Mouse (Mus musculus): Measurements from ENCODE around the gene Nwd1.
A peak's percentile ranks its signal among the peaks of the same experiment; 100 is the strongest.

Gene Nwd1

DNA sequence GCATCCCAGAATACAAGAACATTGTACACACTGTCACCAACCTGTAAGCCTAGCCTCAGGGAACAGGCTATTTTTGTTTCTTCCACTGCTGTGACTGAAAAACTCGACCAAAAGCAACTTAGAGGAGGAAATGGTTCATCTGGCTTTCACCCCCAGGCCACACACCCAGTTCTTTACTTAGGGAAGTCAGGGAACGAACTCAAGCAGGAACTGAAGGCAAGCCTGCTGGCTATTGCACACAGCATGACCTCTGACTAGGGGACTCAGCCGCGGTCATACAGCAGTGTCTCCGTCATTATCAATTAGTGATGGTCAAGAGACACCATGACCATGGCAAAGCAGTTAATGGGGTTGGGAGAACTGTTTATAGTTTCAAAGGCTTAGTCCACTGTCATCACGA is 66.1 kb downstream of the Nwd1 start:
- DNase-seq (ENCODE audit: low spot score), result no peak

DNA sequence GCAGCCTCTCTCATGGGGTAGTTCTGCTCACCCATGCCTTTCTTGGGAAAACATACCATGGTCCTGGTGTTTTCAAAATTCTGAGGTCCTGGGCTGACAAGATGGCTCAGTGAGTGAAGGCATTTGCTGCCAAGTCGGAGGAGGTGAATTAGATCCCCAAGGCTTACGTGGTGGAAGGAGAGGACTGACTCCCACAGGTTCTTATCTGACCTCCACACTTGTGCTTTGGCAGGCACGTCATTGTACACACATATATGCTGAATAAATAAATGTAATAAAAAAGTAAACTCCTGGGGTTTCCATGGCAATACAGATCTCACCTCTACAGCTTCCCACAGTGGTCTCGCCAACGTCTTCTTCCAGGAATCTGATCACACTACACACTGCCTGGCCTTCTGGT is 70.1 kb downstream of the Nwd1 start:
- no peak for DNase-seq (ENCODE audit: low spot score)

DNA sequence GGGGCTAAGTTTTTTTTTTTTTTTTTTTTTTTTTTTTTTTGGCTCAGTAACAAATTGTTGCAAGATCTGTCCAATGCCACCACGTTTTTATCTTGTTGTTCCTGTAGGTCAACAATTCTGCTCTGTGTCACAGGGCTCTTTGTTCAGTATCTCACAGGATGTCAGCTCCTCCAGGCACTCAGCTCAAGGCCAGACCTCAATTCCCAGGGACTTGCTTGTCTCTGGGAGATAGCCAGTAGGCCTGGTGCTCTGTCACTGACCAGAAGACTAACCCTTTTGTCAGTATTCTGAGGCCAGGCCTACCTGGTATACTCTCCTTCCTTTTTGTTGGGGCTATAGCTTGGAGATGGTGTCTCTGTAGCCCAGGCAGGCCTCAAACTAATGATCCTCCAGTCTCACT is 74.0 kb downstream of the Nwd1 start:
- DNase-seq (ENCODE audit: low spot score), result no peak

DNA sequence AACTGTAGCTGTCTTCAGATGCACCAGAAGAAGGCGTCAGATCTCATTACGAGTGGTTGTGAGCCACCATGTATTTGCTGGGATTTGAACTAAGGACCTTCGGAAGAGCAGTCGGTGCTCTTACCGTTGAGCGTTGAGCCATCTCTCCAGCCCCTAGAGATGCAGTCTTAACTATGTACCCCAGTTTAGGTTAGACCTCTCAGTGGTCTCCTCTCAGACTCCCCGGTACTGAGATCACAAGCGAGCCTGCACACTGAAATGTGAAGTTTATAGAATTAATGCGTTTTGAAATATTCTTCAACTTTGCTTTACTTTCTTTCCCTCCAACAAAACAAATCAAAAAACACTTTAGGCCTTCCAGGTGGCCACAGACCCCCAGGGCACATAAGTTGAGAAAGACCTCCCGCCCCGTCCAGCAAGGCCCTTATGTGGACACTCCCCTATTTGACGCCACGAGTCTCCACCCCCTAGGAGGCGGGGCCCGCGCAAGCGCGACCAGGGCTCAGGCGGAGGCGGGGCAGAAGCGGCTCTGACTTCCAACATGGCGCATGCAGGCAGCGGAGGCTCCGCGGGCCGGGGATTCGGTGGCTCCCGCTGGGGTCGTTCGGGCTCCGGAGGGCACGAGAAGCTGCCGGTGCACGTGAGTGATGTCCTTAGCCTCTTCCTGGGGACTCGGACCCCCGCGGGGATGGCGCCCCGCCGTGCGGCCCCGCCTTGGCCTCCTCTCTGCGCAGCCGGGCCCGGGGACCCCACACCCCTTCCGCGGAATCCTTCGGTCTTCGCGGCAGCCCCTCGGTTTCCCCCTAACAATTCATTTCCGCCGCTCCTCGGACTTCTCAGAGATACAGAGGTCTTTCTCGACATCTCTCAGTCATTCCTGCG is 76.5 kb downstream of the Nwd1 start, which contains the start of gene Sin3b:
Sin3b (plus strand) TSS at position 517 of the 882 bp plus-strand sequence.
- peak; percentile 92 for DNase-seq (ENCODE audit: low spot score)

DNA sequence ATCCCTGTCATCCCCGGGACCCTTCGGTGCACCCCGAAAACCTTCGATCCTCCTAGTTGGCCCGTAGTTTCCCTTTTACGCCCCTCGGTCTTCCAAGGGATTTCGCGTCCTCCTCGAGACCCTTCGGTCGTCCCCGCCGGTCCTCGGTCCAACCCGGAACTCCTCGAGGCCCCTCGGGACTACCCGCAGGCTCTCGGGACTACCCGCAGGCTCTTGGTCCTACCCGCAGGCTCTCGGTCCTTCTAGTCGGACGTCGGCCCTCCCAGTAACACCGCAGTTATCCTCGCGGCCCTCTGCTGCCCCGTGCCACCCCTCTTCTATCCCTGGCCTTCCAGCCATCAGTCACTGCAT is 77.1 kb downstream of the Nwd1 start:
- DNase-seq (ENCODE audit: low spot score), result peak; percentile 21

DNA sequence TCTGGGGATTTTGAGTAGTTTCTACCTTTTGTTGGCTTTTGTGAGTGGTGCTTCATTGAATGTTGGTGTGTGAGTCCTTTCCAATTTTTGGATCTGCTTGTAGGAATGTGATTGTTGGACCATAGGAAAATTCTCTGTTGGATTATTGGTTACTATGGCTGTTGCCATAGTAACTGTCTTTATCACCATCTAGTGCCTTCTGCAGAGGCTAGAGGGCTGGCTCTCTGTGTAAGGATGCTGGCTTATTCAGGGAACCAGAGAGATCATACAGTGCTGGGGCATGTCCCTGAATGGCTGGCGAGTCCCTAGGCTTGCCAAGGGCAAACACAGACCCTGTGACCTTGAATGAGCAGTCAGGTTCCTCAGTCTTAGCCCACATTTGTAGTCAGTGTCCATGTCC is 82.1 kb downstream of the Nwd1 start:
- DNase-seq (ENCODE audit: low spot score), result no peak

DNA sequence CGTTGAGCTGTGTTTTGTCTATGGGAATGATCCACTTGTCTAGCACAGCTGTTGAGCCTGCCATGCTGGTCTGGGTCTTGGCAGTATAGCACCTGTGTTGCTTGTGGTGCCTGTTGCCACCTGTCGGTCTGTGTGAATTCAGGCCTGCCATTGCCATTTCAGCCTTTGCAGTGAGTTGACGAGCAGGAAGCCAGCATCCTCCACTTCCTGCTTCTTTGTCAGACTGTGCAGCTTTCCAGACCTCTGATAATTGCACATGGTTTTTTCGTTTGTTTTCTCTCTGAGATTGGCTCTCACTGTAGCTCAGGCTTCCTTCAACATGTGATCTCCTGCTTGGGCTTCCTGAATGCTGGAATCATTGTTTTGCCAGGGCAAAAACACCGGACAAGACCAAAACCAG is 88.5 kb downstream of the Nwd1 start:
- DNase-seq (ENCODE audit: low spot score), result no peak

DNA sequence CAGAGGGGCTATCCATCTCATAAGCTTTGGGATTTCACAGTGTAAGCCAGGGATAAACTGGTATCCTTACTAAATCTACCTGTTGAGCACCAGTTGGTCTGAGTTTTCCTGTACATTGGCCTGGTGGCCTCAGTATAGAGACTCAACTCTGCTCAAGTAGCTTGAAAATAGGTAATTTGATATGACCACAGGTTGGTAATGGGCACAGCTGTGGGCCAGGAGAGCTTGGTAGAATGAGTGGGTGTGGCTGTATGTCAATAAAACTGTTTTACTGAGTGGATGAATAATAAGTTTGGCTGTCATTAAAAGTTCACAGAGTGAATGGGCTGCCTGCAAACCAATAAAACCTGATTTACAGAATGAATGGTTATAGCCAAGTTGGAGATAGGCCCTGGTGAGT is 90.4 kb downstream of the Nwd1 start:
- no peak for DNase-seq (ENCODE audit: low spot score)

DNA sequence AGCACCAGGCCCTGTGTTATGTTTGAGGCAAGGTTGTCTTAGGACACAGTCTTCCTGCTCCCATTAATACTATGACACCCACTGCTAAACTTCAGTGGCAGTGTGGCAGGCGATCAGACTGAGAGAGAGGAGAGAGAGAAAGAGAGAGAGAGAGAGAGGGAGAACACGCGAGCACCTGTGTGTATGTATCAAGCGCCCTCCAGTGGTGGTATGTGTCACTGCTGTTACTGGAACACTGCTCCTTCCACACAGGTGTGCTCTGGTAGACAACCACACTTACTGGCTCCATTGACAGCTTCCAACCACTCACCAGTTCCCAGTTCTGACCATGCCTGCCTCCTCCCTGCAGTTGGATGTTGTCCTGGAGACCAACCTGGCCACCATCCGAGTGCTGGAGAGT is 99.5 kb downstream of the Nwd1 start:
- no peak for DNase-seq (ENCODE audit: low spot score)

DNA sequence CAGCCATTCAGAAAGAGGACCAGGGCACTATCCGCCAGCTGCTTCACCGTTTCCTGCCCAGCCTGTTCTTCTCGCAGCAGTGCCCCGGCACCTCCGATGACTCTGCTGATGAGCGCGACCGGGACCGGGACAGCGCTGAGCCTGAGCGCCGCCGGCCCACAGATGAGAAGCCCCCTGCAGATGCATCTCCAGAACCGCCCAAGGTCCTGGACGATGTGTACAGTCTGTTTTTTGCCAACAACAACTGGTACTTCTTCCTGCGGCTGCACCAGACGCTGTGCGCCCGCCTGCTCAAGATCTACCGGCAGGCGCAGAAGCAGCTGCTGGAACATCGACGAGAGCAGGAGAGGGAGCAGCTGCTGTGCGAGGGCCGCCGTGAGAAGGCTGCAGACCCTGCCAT is 103.3 kb downstream of the Nwd1 start:
- DNase-seq (ENCODE audit: low spot score), result no peak

DNA sequence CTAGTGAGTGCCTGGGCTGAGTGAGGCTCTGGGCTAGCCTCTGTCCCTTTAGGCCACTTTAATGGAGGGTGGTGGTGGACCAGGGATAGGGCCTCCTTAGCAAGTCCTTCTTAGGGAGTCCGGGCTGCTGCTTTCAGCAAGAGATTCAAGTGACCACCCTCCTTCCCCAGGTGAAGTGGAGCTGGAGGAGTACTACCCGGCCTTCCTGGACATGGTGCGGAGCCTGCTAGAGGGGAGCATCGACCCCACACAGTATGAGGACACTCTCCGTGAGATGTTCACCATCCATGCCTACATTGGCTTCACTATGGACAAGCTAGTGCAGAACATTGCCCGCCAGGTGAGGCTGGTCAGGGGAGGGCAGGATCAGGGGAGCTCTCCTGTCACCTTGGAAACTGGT is 103.8 kb downstream of the Nwd1 start:
- DNase-seq (ENCODE audit: low spot score), result no peak

DNA sequence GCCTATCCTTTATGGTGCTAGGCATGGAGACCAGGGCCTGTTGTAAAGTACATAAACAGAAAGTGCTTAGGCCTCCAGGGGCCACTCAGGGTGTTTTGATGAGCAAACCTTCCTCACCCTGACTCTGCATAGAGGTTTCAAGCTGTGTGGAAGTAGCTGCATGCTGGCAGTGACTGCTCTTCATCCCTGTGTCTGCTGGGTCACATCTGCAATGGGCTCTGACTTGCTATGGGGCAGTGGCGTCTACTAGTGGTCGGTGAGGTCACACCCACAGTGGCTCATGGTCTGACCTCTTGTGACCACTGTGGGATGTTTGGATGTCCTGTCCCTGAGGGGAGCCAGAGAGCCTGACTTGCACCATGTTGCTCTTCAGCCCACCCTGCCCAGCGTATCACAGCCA is 104.6 kb downstream of the Nwd1 start:
- DNase-seq (ENCODE audit: low spot score), result no peak

DNA sequence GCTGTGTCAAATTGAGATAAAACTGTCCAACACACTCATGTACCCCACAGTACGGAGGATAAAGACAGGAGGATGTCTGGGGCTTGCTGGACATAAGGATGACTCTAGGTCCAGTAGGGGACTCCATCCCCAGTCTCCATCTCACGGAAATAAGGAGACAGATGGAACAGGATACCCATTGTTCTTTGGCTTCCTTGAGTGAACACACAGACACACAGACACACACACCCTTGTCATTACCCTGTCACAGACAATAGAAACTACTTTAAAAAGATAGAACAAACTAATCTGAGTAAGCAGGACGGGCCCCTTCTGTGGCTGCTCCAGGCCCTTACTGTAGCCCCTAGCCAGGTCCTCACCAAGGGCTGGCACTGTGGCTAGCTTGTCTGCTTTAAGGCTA is 105.8 kb downstream of the Nwd1 start:
- no peak for DNase-seq (ENCODE audit: low spot score)

DNA sequence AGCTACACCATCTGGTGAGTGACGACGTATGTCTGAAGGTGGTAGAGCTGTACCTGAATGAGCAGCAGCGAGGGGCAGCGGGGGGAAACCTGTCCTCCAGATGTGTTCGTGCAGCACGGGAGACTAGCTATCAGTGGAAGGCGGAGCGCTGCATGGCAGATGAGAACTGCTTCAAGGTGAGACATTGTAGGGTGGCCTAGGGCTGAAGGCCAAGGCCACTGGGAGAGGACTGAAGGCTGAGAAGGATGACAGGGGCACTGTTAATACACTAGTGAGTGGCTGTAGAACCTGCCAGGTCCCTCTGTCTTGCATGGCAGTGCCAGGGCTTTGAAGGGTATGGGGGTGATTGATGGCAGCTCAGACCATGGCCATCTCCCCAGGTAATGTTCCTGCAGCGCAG is 106.7 kb downstream of the Nwd1 start:
- no peak for DNase-seq (ENCODE audit: low spot score)

DNA sequence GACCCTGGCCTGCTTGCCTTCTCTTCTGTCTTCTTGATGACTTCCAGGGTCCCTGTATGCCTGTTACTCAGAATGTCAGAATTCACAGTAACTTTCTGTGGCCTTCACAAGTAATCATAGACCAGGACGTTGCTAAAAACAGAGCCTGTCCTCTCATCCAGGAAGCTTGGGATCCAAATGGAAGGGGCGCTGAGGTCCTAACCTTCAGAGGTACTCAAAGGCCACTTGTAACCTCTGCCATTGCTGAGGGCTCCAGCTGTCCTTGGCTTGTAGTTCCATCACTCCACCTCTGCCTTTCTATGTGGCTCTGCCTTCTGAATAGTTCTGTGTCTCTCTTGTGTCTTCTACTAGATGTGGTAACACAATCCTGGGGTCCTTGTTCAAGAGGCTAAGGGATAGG is 107.3 kb downstream of the Nwd1 start:
- DNase-seq (ENCODE audit: low spot score), result no peak

DNA sequence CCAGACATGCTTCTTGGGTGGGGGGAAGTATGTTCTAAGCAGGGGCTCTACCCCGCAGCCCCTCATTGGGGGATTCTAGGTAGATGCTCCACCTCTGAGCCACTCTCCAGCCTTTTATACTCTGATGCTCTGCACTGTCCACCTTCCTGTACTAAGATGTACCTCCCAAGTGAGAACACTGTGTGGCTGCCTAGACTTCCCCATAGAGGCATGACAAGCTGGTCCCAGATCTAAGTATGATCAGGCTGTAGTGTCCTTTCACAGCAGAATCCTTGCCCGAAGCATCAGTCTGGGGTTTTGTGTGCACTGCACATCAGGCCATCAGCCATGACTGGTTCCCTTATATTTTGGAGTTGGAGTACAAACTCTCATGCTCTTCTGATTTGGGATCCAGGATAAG is 109.5 kb downstream of the Nwd1 start:
- no peak for DNase-seq (ENCODE audit: low spot score)

DNA sequence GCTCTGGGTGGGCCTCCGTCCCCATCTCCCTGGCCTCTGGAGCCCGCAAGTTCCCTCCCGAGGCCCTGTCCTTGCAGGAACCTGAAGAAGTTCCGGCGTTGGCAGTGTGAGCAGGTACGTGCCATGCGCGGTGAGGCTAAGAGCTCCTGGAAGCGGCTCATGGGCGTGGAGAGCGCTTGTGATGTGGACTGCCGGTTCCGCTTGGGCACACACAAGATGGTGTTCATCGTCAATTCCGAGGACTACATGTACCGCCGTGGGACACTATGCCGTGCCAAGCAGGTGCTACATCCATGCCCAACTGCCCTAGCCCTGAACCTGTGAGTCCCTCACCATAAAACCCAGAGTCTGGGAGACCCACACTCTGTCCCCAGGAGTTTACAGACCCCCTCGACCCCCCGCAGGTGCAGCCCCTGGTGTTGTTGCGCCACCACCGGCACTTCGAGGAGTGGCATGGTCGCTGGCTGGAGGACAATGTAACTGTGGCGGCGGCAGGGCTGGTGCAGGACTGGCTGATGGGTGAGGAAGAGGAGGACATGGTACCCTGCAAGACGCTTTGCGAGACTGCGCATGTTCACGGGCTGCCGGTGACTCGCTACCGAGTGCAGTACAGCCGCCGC is 110.4 kb downstream of the Nwd1 start:
- no peak for DNase-seq (ENCODE audit: low spot score)

DNA sequence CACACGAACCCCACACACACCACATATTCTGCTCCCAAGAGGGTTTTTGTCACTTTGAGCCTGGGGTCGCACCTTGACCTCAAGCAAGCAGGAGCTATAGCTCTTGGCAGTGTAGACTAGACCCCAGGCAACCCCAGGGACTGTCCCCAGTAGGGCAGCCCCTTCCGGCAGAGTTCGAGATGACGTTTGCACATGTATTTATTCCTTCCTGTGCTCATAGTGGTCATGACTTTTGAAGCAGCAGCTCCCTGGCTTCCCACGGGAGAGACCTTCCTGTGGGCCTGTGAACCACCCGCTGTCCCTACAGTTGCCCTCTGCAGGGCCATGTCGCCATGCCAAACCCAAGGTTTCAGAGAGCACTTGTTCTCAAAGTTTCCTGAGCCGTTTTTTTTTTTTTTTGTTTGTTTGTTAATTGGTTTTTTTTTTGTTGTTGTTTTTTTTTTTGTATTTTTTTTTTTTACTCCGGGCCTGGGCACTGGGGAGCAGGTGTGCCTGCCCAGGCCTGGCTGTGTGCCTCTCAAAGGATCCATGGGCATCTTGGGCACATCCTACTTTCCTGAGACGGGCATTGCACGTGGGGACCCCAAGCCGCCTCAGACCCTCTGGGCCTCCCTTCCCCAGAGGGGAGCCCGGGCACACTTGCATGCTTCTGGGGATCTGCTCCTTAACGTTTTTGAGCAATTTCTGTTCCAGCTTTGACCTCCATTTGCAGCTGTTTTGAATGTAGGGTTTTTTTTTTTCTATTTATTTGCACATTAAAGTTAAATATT is 111.1 kb downstream of the Nwd1 start:
- no peak for DNase-seq (ENCODE audit: low spot score)

DNA sequence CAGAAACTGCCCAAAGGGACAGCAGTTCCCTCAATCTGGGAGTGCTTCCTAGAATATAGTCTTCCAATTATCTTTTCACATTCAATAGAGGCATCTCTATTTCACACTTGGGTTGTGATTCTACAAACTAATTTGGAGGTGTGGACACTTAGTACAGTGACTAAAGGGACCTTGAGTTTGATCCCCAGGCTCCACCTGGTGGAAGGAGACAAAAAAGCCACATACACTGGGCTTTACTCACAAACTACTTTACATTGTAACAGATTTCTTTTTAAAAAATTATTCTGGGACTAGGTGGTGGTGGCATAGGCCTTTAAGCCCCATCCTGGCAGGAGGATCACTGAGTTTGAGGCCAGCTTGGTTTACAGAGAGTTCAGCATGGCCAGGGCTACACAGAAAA is 111.8 kb downstream of the Nwd1 start:
- DNase-seq (ENCODE audit: low spot score), result no peak

DNA sequence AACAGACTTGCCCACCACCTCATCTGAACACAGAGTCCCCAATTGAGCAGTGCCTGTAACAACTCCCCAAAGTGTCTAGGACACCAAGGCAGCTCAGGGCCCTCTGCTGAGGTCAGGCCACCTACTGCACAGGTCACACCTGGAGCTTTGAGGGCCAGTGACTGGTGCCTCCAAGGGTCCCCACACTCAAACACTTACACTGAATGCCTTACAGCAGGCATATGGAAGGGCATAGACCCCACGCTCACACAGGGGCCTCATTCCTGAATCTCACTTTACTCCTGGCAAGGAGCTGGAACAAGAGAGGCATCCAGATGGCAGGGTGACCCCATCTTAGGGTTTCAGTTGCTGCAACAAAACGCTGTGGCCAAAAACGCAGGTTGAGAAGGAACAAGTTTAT is 113.7 kb downstream of the Nwd1 start:
- peak; percentile 0 for DNase-seq (ENCODE audit: low spot score)

DNA sequence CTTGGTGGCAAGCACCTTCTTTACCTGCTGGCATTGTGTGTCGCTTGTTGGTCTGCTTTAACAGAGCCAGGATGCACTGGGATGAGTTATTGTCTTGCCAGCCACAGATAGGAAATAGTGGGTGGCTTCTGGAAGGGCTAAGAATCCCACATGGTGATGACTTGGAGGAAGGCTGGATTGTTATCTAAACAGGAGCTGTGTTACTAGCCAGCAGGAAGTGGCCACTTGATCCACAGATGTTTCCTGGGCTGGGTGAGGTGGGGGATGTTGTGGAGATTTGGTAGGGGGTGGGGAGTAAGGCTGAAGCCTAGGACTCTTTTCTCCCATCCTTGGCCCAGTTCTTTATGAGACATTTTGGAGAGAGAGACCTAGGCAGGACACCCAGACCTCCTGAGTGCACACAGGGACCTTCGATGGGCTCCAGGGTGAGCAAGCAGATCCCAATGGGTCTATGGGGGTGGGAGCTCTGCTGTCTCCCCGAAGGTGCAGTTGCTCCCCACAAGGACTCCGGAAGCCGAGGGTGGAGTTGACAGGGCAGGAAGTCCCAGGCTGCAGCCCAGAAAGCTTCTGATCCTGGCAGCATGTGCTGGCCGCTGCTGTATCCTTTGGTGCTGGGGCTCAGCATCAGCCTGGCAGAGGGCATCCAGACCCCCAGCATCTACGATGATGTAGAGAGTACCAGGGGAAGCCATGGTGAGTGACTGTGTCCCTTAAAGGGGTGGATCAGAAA is 115.0 kb downstream of the Nwd1 start, which contains the start of gene F2rl3:
F2rl3 (plus strand) TSS at position 559 of the 730 bp plus-strand sequence.
- peak; percentile 0 for DNase-seq (ENCODE audit: low spot score)

DNA sequence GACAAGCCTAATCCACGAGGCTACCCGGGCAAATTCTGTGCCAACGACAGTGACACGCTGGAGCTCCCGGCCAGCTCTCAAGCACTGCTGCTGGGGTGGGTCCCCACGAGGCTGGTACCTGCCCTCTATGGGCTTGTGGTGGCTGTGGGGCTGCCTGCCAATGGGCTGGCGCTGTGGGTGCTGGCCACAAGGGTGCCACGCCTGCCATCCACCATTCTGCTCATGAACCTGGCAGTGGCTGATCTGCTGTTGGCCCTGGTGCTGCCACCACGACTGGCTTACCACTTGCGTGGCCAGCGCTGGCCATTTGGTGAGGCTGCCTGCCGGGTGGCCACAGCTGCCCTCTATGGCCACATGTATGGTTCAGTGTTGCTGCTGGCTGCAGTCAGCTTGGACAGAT is 115.8 kb downstream of the Nwd1 start:
- peak; percentile 0 for DNase-seq (ENCODE audit: low spot score)
